Mouse (Mus musculus): ENCODE data around the gene Dgki. TPM values are rescaled to one million over a fixed set of nuclear protein-coding genes. Genes with fewer than 3 reads are reported as not detected.
A peak's percentile ranks its signal among the peaks of the same experiment; 100 is the strongest.

Dgki gene
- polyA plus RNA-seq, 1 experiment from 2014 or later, result 0.60 TPM

DNA sequence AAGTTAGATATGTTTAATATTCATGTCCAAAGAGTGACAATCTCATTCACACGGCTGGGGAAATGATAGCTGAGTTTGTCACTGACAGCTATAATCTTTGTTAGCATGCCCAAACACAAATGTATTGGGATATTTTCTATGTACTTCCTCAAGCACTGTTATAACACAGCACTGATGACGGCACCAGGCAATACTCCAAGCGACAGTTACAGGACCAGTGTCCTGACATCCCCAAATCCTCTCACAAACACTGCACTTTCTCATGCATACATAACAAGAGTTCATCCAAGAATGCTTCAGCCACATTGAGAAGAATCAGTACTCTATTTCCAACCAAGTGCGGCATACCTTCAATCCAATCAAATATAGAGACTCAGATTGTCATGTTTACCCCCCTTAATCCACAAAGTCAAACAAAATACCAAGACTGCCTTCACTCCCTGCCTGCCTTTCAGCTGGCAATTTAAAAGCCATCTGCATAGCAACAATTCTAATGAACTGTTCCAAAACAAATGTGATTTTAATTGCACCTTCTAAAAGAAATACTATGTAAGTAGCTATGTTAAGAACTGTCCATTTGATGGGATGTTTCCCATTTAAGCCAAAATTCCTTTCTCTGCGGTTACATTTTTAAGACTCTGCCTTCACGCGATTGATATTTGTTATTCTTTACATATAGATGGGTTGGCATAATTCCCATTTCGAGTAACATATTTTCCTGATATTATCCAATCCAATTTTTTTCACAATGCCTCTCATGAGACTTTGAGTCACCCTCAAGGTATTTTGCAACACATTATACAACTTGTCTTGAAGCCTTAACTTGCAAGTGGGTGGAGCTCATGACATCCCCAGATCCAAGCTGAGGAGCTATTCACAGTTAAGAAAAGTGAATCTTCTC is 273.4 kb downstream of the Dgki start:
- H3K4me1 ChIP-seq, result peaks cover 16% of the 10 kb centered on the region; the same call in 1 of the 2 replicates
- no peaks in the 10 kb centered on the region for H3K27me3 ChIP-seq
- 44% methylated on average over 8 of the region's 8 CpGs for WGBS

DNA sequence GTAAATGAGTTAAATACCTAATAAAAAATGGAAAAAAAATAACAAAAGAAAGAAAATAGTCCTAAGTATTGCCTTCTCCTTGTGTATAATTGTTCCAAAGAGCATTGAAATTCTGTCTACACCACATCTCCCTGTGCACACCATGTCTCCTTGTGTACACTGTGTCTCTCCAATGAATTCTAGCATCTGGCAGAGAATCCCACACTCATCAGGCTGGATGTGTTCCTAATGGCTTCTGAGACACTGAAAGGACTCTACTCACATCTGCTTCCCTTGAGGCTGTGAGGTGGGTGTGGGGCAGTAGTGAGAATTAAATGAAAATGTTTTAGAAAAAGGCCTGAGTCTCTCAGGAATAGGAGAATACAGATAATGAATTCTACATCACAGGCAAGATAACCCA is 283.9 kb downstream of the Dgki start:
- Histone ChIP-seq H3K36me3 (no peaks in the 10 kb centered on the region), H3K27ac (no peak overlapping the region), H3K9me3 (no peaks in the 10 kb centered on the region), H3K9ac (no peak overlapping the region), H3K4me2 (no peak overlapping the region), H3K4me1 (peaks cover 15% of the 10 kb centered on the region; the same call in 1 of the 2 replicates), H3K4me3 (no peak overlapping the region), H3K27me3 (no peaks in the 10 kb centered on the region)
- ATAC-seq (ENCODE audit: borderline replicate concordance, extremely low read depth, low FRiP score, low TSS enrichment), result no peak

More for the DNA sequence above, 273.4 kb downstream of the Dgki start:
- peak overlapping the region; percentile 58 for H3K27ac ChIP-seq
- no peak overlapping the region for H3K9ac ChIP-seq
- peak; percentile 60 for ATAC-seq (ENCODE audit: borderline replicate concordance, extremely low read depth, low FRiP score, low TSS enrichment)
- H3K36me3 ChIP-seq, result no peaks in the 10 kb centered on the region
- H3K9me3 ChIP-seq, result no peaks in the 10 kb centered on the region
- H3K4me2 ChIP-seq, result no peak overlapping the region
- H3K4me3 ChIP-seq, result no peak overlapping the region

DNA sequence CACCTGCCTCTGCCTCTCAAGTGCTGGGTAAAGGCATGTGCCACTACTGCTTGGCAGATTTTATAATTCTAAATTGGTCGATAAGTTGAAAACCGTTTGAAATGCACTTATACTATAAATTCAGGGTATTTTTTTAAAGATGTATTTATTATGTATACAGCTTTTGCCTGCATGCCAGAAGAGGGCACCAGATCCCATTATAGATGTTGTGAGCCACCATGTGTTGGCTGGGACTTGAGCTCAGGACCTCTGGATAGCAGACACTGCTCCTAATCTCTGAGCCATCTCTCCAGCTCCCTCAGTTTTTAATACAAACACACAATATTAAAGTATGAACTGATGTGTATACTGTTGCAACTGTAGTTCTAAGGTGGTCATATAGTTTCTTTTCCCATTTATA is 288.4 kb downstream of the Dgki start:
- no peak overlapping the region for H3K9ac ChIP-seq
- no peaks in the 10 kb centered on the region for H3K9me3 ChIP-seq
- 79% methylated on average over 2 of the region's 2 CpGs for WGBS
- no peaks in the 10 kb centered on the region for H3K36me3 ChIP-seq
- H3K4me1 ChIP-seq, result peaks cover 6% of the 10 kb centered on the region; the same call in 1 of the 2 replicates
- H3K27ac ChIP-seq, result no peak overlapping the region
- H3K4me3 ChIP-seq, result no peak overlapping the region
- no peaks in the 10 kb centered on the region for H3K27me3 ChIP-seq
- no peak overlapping the region for H3K4me2 ChIP-seq
- no peak for ATAC-seq (ENCODE audit: borderline replicate concordance, extremely low read depth, low FRiP score, low TSS enrichment)

DNA sequence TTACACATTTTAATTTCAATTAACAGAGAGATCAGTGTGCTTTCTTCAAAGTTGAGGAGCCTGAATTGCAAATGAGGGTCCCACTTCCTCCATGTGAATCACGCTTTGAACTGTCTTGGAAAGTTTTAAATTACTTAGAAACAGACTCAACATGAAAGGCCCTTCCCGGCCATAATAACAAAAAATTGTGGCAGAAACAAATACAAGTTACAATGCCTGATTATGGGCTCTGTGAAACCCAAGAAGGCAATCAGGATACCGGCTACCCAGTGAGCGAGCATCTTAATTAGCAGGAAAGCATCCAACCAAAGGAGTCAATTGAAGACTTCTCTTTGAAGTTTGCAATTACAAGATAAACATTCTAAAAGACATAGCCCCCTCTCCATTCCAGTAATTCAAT is 292.4 kb downstream of the Dgki start:
- no peak for ATAC-seq (ENCODE audit: borderline replicate concordance, extremely low read depth, low FRiP score, low TSS enrichment)
- Histone ChIP-seq H3K4me2 (no peak overlapping the region), H3K27me3 (no peaks in the 10 kb centered on the region), H3K9me3 (no peaks in the 10 kb centered on the region), H3K4me3 (no peak overlapping the region), H3K9ac (no peak overlapping the region), H3K36me3 (no peaks in the 10 kb centered on the region), H3K27ac (no peak overlapping the region), H3K4me1 (no peaks in the 10 kb centered on the region)
- 48% methylated on average over 4 of the region's 4 CpGs for WGBS

DNA sequence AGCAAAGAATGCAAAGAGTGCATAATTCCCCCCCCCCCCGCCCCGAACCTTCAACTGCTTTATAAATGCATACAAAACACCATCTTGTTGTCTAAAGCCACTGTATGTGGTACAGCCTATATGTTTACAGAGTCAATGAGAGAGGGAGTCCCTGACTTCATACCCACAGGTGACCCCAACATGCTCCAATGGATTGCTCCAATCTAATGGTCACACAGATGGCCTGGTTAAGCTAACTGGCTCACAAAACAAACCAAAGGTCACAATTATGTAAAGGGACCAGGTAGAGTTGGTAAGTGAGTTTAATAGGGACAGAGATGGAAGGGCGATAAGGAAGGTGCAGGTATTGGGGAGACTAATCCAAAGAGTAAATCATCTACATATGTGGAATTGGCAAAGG is 295.1 kb downstream of the Dgki start:
- H3K4me2 ChIP-seq, result no peak overlapping the region
- no peak overlapping the region for H3K9ac ChIP-seq
- no peaks in the 10 kb centered on the region for H3K9me3 ChIP-seq
- H3K4me1 ChIP-seq, result no peaks in the 10 kb centered on the region
- no peaks in the 10 kb centered on the region for H3K36me3 ChIP-seq
- ATAC-seq (ENCODE audit: borderline replicate concordance, extremely low read depth, low FRiP score, low TSS enrichment), result no peak
- no peaks in the 10 kb centered on the region for H3K27me3 ChIP-seq
- H3K4me3 ChIP-seq, result no peak overlapping the region
- WGBS, result 83% methylated on average over 3 of the region's 3 CpGs
- no peak overlapping the region for H3K27ac ChIP-seq

DNA sequence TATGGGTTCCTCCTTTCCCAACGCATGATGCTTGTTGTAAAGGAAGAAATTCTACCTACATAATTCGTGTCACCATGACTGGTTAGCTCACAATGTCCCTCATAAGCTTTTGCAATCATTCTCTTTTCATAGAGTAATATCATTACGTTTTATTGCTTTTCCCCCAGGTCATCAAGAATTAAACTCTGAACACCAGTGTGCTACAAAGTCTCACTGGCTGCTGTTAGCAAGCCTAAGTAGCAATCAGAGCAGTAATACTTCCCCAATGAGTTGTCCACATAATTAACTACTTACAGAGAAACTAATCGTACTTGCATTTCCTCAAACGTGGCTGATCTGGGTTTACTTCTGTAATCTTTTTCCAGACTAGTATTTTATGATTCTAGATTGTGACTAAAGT is 296.7 kb downstream of the Dgki start:
- Histone ChIP-seq H3K4me1 (no peaks in the 10 kb centered on the region), H3K27ac (no peak overlapping the region), H3K4me3 (no peak overlapping the region), H3K27me3 (no peaks in the 10 kb centered on the region), H3K4me2 (no peak overlapping the region), H3K9me3 (no peaks in the 10 kb centered on the region), H3K9ac (no peak overlapping the region), H3K36me3 (no peaks in the 10 kb centered on the region)
- no peak for ATAC-seq (ENCODE audit: borderline replicate concordance, extremely low read depth, low FRiP score, low TSS enrichment)
- WGBS, result 71% methylated on average over 5 of the region's 5 CpGs

DNA sequence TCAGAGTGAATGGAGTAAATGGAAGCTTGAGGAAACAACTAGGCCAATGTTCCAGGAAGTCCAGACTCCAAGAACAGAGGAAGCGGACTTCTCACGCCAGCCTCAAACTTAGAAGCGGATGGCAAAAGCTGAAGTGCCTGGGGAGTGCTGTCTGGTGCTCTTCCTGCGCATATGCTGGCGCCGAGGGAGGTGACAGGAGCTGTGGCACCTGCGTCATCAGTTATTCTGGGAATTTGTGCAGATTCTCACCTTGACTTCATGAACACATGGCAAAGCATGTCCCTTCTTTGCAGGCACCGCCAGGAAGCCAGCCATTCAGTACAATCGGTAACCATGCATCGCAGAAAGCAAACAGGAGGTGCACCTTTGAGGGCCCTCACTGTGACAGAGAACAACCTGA is 301.0 kb downstream of the Dgki start:
- Histone ChIP-seq H3K4me2 (no peak overlapping the region), H3K4me1 (no peaks in the 10 kb centered on the region), H3K27me3 (no peaks in the 10 kb centered on the region), H3K9me3 (no peaks in the 10 kb centered on the region), H3K27ac (no peak overlapping the region), H3K36me3 (no peaks in the 10 kb centered on the region), H3K4me3 (no peak overlapping the region), H3K9ac (no peak overlapping the region)
- no peak for ATAC-seq (ENCODE audit: borderline replicate concordance, extremely low read depth, low FRiP score, low TSS enrichment)
- 76% methylated on average over 10 of the region's 10 CpGs for WGBS

DNA sequence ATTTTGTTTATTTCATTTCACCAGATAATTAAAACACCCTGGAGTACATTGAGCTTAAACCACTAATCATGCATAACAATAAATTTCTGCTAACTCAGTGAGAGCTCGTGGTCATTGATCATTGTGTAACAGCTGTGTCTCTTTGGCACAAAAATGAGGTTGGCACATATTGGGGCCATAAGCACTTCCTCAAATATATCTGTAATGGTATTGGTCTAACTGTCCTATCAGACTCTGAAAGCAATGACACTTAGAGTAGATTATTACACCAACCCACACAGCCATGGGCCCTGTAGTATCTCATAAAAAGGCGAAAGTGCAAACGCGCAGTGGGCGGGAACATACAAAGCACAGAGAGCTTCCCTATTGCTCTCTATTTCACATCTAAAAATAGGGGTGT is 305.7 kb downstream of the Dgki start:
- no peak overlapping the region for H3K27ac ChIP-seq

DNA sequence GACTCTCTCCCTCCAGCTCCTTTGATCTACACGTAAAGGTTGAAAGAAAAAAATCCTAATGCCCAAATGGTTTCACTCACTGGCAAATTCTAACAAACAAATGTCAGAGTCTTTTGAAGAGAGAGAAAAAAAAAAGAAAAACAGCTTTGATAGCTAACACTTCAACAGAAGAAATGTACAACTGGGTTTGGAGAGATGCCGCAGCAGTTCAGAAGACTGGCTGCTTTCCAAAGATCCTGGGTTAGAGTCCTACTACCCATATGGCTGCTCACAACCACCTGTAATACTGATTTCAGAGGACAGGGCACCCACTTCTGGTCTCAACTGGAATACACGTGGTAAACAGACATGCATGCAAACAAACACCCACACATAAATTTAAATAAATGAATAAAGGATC is 309.8 kb downstream of the Dgki start:
- no peaks in the 10 kb centered on the region for H3K27me3 ChIP-seq
- no peak overlapping the region for H3K9ac ChIP-seq
- no peaks in the 10 kb centered on the region for H3K9me3 ChIP-seq
- 52% methylated on average over 3 of the region's 3 CpGs for WGBS
- H3K4me2 ChIP-seq, result no peak overlapping the region
- no peak for ATAC-seq (ENCODE audit: borderline replicate concordance, extremely low read depth, low FRiP score, low TSS enrichment)
- no peaks in the 10 kb centered on the region for H3K36me3 ChIP-seq
- H3K4me3 ChIP-seq, result no peak overlapping the region
- no peaks in the 10 kb centered on the region for H3K4me1 ChIP-seq
- H3K27ac ChIP-seq, result no peak overlapping the region

More for the DNA sequence above, 305.7 kb downstream of the Dgki start:
- H3K4me1 ChIP-seq, result no peaks in the 10 kb centered on the region
- H3K4me2 ChIP-seq, result no peak overlapping the region
- no peaks in the 10 kb centered on the region for H3K36me3 ChIP-seq
- H3K27me3 ChIP-seq, result no peaks in the 10 kb centered on the region
- H3K9ac ChIP-seq, result no peak overlapping the region
- no peak overlapping the region for H3K4me3 ChIP-seq
- no peaks in the 10 kb centered on the region for H3K9me3 ChIP-seq
- 91% methylated on average over 5 of the region's 5 CpGs for WGBS
- ATAC-seq (ENCODE audit: borderline replicate concordance, extremely low read depth, low FRiP score, low TSS enrichment), result no peak

DNA sequence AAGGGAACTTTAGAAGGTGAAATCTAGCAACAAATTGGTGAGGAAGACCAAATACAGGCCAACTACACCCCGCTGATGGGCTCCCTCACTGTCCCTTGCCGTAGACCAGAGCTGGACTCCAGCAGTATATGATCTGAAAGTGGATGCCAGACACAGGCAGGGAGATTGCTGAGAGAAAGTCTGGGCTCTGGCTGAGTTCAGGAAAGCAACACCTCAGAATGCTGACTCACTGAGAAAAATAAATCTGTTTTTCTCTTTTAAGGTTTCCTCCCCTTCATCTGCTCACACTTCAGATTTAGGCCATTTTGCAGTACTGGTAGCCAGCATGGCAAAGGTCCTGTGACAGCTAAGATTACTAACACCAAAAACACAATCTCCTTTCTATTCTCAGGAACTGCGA is 311.2 kb downstream of the Dgki start:
- no peaks in the 10 kb centered on the region for H3K9me3 ChIP-seq
- WGBS, result 85% methylated on average over 3 of the region's 3 CpGs
- no peaks in the 10 kb centered on the region for H3K27me3 ChIP-seq
- H3K4me3 ChIP-seq, result no peak overlapping the region
- no peaks in the 10 kb centered on the region for H3K4me1 ChIP-seq
- no peak overlapping the region for H3K9ac ChIP-seq
- H3K4me2 ChIP-seq, result no peak overlapping the region
- H3K27ac ChIP-seq, result no peak overlapping the region
- no peak for ATAC-seq (ENCODE audit: borderline replicate concordance, extremely low read depth, low FRiP score, low TSS enrichment)
- H3K36me3 ChIP-seq, result no peaks in the 10 kb centered on the region

DNA sequence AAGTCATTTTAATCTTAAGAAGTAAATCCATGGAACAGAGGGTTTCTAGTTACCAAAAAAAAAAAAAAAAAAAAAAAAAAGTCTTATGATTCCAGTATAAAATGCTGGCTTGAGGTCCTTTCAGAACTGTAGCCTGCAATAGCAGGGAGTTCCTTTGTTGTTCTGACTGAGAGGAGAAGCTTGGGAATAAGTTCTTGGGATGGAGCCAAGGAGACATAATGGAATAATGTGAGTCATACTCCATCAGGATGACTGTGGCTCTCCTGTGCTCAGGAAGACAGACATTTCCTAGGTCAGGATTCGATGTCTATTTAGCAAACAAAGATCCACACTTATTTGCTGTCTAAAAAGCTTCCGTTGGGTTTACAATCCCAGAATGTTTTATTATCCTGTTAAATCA is 318.3 kb downstream of the Dgki start:
- Histone ChIP-seq H3K9ac (no peak overlapping the region), H3K4me3 (no peak overlapping the region), H3K4me1 (no peaks in the 10 kb centered on the region), H3K4me2 (no peak overlapping the region), H3K27me3 (no peaks in the 10 kb centered on the region), H3K9me3 (no peaks in the 10 kb centered on the region), H3K36me3 (no peaks in the 10 kb centered on the region), H3K27ac (no peak overlapping the region)
- WGBS, result 54% methylated on average over 2 of the region's 2 CpGs
- ATAC-seq (ENCODE audit: borderline replicate concordance, extremely low read depth, low FRiP score, low TSS enrichment), result no peak

DNA sequence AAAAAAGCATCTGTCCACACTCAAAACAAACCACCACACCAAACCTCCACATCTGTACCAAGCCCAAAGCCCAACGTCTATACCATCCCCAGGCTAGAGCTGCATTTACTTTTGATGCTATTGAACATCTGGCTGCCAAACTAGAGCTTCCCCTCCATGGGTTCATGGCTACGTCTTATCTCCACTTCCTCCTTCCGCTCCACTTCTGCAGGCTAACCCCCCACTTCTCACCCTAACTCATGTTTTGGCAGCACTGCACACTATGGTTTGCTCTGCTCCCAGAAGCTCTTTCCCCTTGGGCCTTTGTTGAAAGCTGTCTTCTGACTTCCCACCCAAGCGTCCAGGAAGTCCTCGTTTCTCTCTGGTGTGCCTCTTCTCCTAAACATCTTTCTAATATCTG is 319.5 kb downstream of the Dgki start:
- 72% methylated on average over 5 of the region's 5 CpGs for WGBS
- no peak overlapping the region for H3K27ac ChIP-seq

More for the DNA sequence above, 319.5 kb downstream of the Dgki start:
- Histone ChIP-seq H3K9me3 (no peaks in the 10 kb centered on the region), H3K4me3 (no peak overlapping the region), H3K36me3 (no peaks in the 10 kb centered on the region), H3K27me3 (no peaks in the 10 kb centered on the region), H3K4me1 (no peaks in the 10 kb centered on the region), H3K4me2 (no peak overlapping the region), H3K9ac (no peak overlapping the region)
- no peak for ATAC-seq (ENCODE audit: borderline replicate concordance, extremely low read depth, low FRiP score, low TSS enrichment)

Data from lung, embryonic 15.5 days (tissue).